Mouse (Mus musculus) MN1 (cell line): ENCODE measurements around the gene Olfr145.

Experiments used
- DNase-seq: peaks from one replicate; pipeline ENCODE4 v3.0.0-alpha.2; 2016; ENCODE audit warnings: low spot score

The Olfr145 gene

GRCm38 (mm10) chr9:37896661-37897060 lies at the start of gene Olfr145:
Gene Olfr145, plus strand, starts transcription at chr9:37896724.
- no peak for DNase-seq

- no peak for DNase-seq
Measured at GRCm38 (mm10) chr9:37849267-37849666, 47.3 kb upstream of the Olfr145 start.

GRCm38 (mm10) chr9:37853969-37854368 lies 42.6 kb upstream of the Olfr145 start, which contains the start of gene Olfr877:
Gene Olfr877, plus strand, starts transcription at chr9:37854269.
- no peak for DNase-seq

DNA sequence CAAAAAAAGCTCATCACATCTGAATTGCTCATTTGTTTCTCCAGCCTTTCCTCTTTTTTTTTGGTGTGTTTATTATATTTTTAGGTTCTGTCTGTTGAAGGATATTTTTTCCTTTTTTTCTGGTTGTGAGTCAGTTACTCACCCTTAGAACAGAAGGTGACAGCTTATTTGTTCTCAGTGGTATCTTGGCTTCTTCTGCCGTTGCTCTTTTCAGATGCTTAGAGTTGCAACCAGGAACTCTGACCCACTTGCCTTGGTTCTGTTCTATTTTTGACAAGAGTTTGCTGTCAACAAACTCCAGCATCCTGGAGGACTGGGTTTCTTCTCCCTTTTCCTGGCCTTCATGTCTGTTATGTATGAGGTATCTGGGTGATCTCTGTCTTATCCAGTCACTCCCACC lies 33.2 kb upstream of the Olfr145 start:
- DNase-seq: no peak

- DNase-seq: no peak
Measured at GRCm38 (mm10) chr9:37870246-37870645, 26.3 kb upstream of the Olfr145 start.

GRCm38 (mm10) chr9:37871097-37871496 lies 25.4 kb upstream of the Olfr145 start:
- DNase-seq: no peak

DNA sequence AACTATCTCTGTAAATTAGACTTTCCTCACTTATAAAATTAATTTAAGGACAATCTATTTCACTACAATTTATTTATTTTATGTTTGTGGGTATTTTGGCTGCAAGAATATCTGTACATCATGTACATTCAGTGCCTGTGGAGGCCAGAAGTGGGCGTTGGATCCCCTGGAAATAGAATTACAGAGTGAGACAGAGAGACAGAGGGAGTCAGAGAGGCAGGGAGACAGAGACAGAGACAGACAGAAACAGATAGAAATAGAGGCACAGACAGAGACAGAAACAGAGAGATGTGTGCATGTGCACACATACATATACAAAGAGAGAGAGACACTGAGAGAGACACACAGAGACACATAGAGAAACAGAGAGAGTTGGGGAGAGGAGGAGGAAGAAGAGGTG lies 25.0 kb upstream of the Olfr145 start:
- no peak for DNase-seq

DNA sequence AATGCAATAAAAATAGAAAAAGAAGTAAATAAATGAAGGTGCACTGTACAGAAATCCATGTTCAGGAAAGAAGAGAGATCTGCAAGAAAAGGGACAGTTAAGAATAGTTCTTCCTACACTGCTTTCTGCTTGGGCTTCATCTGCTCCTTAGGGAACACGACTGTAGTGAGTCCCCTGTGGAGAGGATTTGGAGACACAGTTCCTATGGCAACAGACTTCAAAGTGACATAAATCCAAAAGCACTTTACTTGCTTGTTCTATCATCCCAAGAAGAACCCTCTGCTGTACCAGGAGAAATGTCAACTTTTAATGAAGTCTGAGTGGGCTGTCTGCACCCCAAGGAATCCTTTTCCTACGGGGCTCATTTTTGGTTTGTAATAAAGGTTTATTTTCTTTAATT lies 5.6 kb upstream of the Olfr145 start:
- DNase-seq: no peak

DNA sequence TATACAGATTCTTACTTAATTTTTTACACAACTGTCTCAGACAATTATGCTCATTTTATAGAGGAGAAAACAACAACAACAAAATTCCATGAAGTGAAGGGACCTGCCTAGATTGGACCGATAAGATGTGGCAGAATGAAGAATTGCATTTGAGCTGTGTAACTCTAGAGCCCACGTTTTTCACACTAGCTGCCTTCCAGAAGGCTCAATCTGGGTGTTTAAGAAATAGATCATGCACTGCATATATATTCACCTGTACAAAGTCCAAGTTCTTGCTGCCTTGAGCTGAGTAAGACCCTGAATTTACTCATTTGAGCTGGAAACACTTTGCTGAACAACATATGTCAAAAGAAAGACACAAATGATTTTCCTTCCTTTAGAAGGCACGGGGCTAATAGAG lies 9.0 kb downstream of the Olfr145 start:
- DNase-seq: no peak

GRCm38 (mm10) chr9:37917540-37917939 lies 21.0 kb downstream of the Olfr145 start, which contains the start of gene Olfr878:
Gene Olfr878, plus strand, starts transcription at chr9:37917840.
- no peak for DNase-seq

- no peak for DNase-seq
Measured at GRCm38 (mm10) chr9:37918018-37918417, 21.5 kb downstream of the Olfr145 start.

- DNase-seq: no peak
Measured at GRCm38 (mm10) chr9:37924194-37924593, 27.7 kb downstream of the Olfr145 start.

GRCm38 (mm10) chr9:37925445-37925844 lies 28.9 kb downstream of the Olfr145 start:
- no peak for DNase-seq

DNA sequence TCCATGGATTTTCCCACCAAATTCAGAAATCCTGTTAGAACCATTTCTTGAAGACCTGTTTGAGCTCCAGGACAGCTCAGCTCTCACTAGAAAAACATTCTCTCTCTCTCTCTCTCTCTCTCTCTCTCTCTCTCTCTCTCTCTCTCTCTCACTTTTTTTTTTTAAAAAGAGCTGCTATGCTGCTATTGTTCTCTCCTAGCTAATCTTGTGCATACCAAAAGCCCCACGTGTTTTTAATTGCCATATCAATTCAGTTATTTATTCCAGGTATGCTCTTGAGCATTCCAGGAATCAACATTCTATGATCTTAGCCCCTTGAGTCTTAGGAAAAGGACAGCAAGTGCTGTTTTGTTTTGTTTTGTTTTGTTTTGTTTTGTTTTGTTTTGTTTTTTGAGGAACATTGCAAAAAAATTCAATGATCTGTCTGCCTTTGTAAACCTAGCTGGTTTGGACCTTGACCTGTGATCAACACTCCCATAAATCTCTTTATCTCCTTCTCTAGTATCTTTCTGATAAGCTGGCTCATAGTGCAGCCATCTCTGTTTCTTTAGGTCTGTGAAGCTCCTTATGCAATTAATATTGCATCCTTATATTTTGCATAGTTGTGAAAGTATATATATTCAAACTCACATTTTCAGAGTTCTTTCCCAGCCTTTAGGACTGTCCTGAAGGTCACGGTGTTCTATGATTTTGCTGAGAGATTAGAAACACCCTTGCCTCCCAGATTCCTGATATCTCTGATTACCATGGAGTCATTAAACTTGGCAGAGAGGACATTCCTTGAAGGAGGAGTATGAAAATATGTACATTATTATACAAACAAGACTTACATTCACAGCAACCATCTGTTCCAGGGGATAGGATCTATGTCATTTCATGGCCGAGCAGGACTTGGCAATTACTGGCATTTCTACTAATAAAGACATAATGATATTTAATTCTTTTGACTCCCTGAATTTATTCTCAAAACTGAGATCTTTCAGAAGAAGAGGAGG lies 29.8 kb downstream of the Olfr145 start:
- DNase-seq: no peak

- DNase-seq: peak; percentile 30
Measured at GRCm38 (mm10) chr9:37932519-37932918, 36.0 kb downstream of the Olfr145 start.

GRCm38 (mm10) chr9:37934146-37934545 lies 37.6 kb downstream of the Olfr145 start:
- no peak for DNase-seq

DNA sequence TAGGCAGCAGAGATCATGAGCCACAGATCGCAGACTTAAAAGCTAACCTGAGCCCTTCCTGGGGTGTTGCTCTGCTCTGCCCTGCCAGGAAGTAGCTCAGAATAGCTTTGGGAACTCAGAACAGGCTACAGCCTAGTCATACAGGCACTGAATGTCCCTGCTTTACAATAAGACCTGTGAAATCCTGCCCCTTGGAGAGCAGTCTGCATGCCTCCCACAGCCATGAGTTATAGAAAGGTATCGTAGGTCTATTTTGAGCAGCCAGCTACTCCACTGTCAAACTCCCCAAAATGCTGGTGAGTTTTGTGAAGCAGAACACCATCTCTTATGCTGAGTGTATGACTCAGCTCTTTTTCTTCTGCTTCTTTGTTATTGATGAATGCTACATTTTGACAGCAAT lies 44.6 kb downstream of the Olfr145 start:
- DNase-seq: no peak
